Mouse (Mus musculus): ENCODE data around the gene Hs3st6.

- TF ChIP-seq CTCF (conservative IDR thresholded peaks at IDR 0.05; ENCODE audit: low read length) (no peak), NANOG (IDR thresholded peaks at IDR 0.05; ENCODE audit: borderline replicate concordance, low read length) (no peak)
Measured at GRCm38 (mm10) chr17:24746986-24747385, 5.8 kb upstream of the Hs3st6 start.

All from E14TG2a.4 (cell line).